Mouse (Mus musculus) thymus, adult 2 months (tissue): ENCODE results near the gene Srgap2.

ENCODE experiments used
- CTCF ChIP-seq: fragments of 200-500 bp; IDR thresholded peaks from 2 replicates; pipeline ENCODE4 v1.5.1; 2012; ENCODE audit warnings: mild to moderate bottlenecking, control low read depth, low read length, moderate library complexity, borderline replicate concordance; ENCODE audit not compliant: control insufficient read depth, poor library complexity, insufficient read depth; ENCODE audit errors: extremely low read depth
- POLR2A ChIP-seq: fragments of 200-500 bp; IDR thresholded peaks from 2 replicates; pipeline ENCODE4 v1.6.1; 2012; ENCODE audit warnings: mild to moderate bottlenecking, low read length, control low read depth, moderate library complexity; ENCODE audit not compliant: control insufficient read depth, poor library complexity, insufficient read depth; ENCODE audit errors: extremely low read depth

- TF ChIP-seq CTCF (no peak), POLR2A (no peak)
These were observed 233.8 kb downstream of the Srgap2 start for GRCm38 (mm10) chr1:131293221-131293921.
